Mouse (Mus musculus): ENCODE results near the gene Vmn2r62.
"Not testable (repeated sequence)": the region's sequence is repeated elsewhere in the genome, so short reads cannot be mapped to it uniquely, and the experiment has no call there.

Gene Vmn2r62

DNA sequence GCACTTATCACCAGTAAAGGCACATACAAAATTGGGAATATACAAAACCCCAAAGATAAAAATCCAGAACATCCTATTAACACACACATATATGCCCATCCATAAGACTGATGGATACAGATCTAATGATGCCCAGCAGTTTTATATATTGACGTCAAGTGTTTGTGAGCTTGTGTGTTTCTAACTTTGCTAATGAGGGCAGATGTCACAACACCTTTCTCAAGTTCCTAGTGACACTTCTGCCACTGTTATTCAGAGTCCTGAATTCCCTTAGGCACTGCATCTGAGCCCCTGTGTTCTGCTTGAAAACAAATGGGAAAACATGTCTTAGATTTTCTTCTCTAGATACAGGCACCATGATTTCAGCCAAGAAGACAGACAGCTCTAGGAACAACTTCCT, at the start of gene Vmn2r62:
Gene Vmn2r62 (minus strand): TSS at position 101 of the 400 bp plus-strand sequence.
- DNase-seq (ENCODE audit: low read depth, low spot score), result not testable (repeated sequence)

DNA sequence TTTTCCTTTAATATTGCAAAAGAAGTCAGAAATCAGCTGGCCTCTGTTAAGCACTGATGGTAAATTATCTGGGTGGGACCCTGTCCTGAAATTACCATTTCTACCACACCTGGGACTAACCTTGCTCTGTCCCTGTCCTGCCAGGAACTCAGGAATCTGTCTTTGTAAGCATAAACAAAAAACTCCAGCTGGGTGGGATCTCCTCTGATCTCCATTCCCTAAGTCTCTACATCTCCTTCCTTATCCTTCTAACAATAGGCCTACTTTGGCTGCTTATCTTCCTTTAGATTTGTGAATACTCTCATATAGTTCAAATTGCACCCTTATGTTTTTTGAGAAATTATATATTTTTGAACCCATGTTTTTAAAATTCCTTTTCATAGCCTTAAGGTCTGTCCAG, 45.0 kb upstream of the Vmn2r62 start:
- DNase-seq (ENCODE audit: low read depth, low spot score), result not testable (repeated sequence)

- DNase-seq (ENCODE audit: low read depth, low spot score), result no peak
Observed at GRCm38 (mm10) chr7:42832221-42832620, 38.9 kb upstream of the Vmn2r62 start.

DNA sequence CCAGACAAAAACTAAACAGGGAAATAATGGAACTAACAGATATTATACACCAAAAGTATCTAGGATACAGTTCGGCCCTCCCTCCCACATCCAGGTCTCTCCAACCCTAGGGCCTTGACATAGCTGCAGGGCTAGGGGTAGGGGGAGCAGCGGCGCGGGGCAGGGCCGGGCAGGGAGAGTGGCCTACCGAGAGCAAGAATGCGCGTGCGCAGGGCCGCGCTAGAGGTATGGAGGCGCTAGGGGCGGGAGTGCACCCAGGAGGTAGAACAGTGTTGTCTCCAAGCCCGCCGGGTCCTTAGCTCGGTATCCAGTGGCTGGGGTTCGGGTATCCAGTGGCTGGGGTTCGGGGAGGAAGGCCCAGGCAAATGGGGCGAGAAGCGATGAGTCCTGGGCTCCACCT, 43.5 kb downstream of the Vmn2r62 start:
- DNase-seq (ENCODE audit: low read depth, low spot score), result no peak

DNA sequence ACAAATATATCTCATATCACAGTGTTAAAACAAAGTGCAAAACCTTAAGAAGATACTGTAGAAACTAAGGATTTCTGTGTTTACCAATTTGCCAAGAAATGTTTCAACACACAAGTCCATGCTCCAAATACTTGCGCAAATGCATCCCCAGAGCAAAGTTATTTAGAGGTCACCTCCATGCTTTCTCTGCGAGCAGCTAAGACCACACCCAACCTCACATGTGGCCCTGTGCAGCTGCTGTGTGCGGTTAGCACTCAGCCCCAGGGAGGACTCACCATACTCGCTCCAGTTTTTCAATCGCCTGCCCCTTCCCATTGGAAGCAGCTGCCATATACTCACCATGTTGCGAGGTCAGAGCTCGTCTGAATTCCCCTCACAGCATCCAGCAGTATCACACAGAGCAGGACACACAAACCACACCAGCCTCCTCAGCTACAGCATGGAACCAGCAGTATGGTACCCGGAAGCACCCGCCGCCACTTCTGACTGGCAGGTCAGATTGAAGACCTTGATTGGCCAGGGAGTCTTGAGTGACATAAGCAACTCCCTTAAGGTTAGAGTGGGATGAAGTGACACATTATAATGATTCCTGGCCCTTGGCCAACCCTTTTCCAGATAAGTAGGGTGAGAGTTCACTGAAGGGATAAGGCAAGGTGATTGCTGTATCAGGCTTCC, 54.7 kb downstream of the Vmn2r62 start:
- no peak for DNase-seq (ENCODE audit: low read depth, low spot score)

DNA sequence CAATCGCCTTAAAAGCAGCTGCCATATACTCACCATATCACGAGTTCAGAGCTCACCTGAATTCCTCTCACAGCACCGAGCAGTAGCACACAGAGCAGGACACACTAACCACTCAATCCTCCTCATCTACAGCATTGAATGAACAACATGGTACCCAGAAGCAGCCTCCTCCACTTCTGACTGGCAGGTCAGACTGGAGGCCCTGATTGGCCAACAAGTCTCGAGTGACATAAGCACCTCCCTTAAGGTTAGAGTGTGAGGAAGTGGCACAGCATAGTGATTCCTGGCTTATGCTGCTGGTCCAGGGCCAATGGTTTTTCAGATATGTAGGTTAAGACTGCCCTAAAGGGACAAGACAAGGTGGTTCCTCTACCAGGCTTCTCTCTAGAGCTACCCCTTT, 66.4 kb downstream of the Vmn2r62 start, which contains the start of gene Gm17067:
Gene Gm17067 (minus strand): TSS at position 101 of the 400 bp plus-strand sequence.
- DNase-seq (ENCODE audit: low read depth, low spot score), result not testable (repeated sequence)
